Comparison of ENCODE assay signal across 25 mouse cellular contexts in genomic region chr4:131818926-131819325, GRCm38 (mm10). TPM values are rescaled to one million over a fixed set of nuclear protein-coding genes. Genes with fewer than 3 reads are reported as not detected.
DNase-seq lines count a peak whose midpoint lies in the region; ATAC-seq and TF ChIP-seq lines count a peak whose summit lies in the region.
"Had no signal": no experiment of that assay in that cellular context is flagged by ENCODE, and none has a peak within 500 bp of the region (broad histone marks: within the 10 kb centered on the region; RNA-seq: fewer than 3 reads in every experiment).

No protein-coding gene starts in this region.

- H3K27ac ChIP-seq in heart, embryonic 12.5 days (ENCODE audit: poor library complexity, severe bottlenecking) = no peak overlapping the region
- H3K27ac ChIP-seq in ES-Bruce4 (ENCODE audit: insufficient read depth, low read length) (no peak overlapping the region), ES-E14 (ENCODE audit: insufficient read depth, low read depth, low read length, poor library complexity, severe bottlenecking) (no peak overlapping the region; the same call in 1 of the 2 replicates)
- H3K27ac ChIP-seq in forebrain, embryonic 11.5 days (ENCODE audit: low read depth, low read length) = no peak overlapping the region
- H3K27ac ChIP-seq: embryonic facial prominence, embryonic 12.5 days; embryonic facial prominence, embryonic 15.5 days; forebrain, embryonic 12.5 days; forebrain, embryonic 15.5 days; heart, embryonic 15.5 days; hindbrain, embryonic 12.5 days; hindbrain, embryonic 15.5 days had no signal

- no peak for TF ChIP-seq POLR2A in ES-Bruce4 (IDR thresholded peaks at IDR 0.05; ENCODE audit: insufficient read depth, low read length)

- ATAC-seq in heart, embryonic 12.5 days (ENCODE audit: insufficient number of reproducible peaks, low FRiP score) = no peak
- no peak for ATAC-seq in forebrain, embryonic 11.5 days (replicated peaks; ENCODE audit: low FRiP score)
- ATAC-seq: CD4-positive, CD25-positive, alpha-beta regulatory T cell, adult 4 months; forebrain, embryonic 15.5 days; intestine, postnatal 0 days had no signal

- H3K4me1 ChIP-seq in heart, embryonic 12.5 days (replicated peaks) = peaks cover 4% of the 10 kb centered on the region; the same call in 1 of the 2 replicates
- H3K4me1 ChIP-seq in ES-Bruce4 (ENCODE audit: control insufficient read depth, insufficient read depth, low read length) (no peaks in the 10 kb centered on the region), ES-E14 (ENCODE audit: control insufficient read depth in 2 of 2, insufficient read depth in 2 of 2, low read length in 2 of 2, poor library complexity in 1 of 2) (peaks cover 0 to 13% of the 10 kb centered on the region in 2 experiments; a peak in 1 of 4 replicates)
- H3K4me1 ChIP-seq in forebrain, embryonic 11.5 days (replicated peaks; ENCODE audit: control insufficient read depth, insufficient read depth, low read length) = peaks cover 10% of the 10 kb centered on the region; the same call in 1 of the 2 replicates
- H3K4me1 ChIP-seq: heart, embryonic 15.5 days had no signal

- 35% methylated on average over 23 of the region's 23 CpGs for whole genome bisulfite sequencing in heart, embryonic 12.5 days
- 67% methylated on average over 23 of the region's 23 CpGs for WGBS in forebrain, embryonic 11.5 days

- H3K27me3 ChIP-seq in heart, embryonic 12.5 days (replicated peaks) = peaks cover 40% of the 10 kb centered on the region
- H3K27me3 ChIP-seq in ES-Bruce4 (ENCODE audit: control insufficient read depth, insufficient read depth, low read length, poor library complexity, severe bottlenecking) = no peaks in the 10 kb centered on the region
- no peaks in the 10 kb centered on the region for H3K27me3 ChIP-seq in forebrain, embryonic 11.5 days (ENCODE audit: control insufficient read depth, insufficient read depth, low read length)
- H3K27me3 ChIP-seq: embryonic facial prominence, embryonic 12.5 days; embryonic facial prominence, embryonic 15.5 days; forebrain, embryonic 15.5 days had no signal

- no peaks in the 10 kb centered on the region for H3K36me3 ChIP-seq in heart, embryonic 12.5 days
- H3K36me3 ChIP-seq in ES-Bruce4 (ENCODE audit: control insufficient read depth, insufficient read depth, low read length, poor library complexity, severe bottlenecking) = no peaks in the 10 kb centered on the region
- no peaks in the 10 kb centered on the region for H3K36me3 ChIP-seq in ES-E14 (ENCODE audit: control insufficient read depth, insufficient read depth, low read length, poor library complexity, severe bottlenecking)
- H3K36me3 ChIP-seq in forebrain, embryonic 11.5 days (ENCODE audit: control insufficient read depth, insufficient read depth, low read length) = no peaks in the 10 kb centered on the region
- H3K36me3 ChIP-seq: embryonic facial prominence, embryonic 15.5 days; heart, embryonic 15.5 days; hindbrain, embryonic 12.5 days; hindbrain, embryonic 15.5 days had no signal

- H3K4me3 ChIP-seq in heart, embryonic 12.5 days = no peak overlapping the region
- H3K4me3 ChIP-seq in ES-Bruce4 (ENCODE audit: low read depth, low read length) (peak overlapping the region; percentile 37), ES-E14 (ENCODE audit: insufficient read depth in 1 of 2, low read depth in 1 of 2, low read length in 2 of 2, poor library complexity in 1 of 2, severe bottlenecking in 1 of 2) (peak overlapping the region; percentile 54 to 58)
- H3K4me3 ChIP-seq in forebrain, embryonic 11.5 days (ENCODE audit: low read depth, low read length) = no peak overlapping the region
- H3K4me3 ChIP-seq: embryonic facial prominence, embryonic 12.5 days; embryonic facial prominence, embryonic 15.5 days; forebrain, embryonic 12.5 days; forebrain, embryonic 15.5 days; heart, embryonic 15.5 days; hindbrain, embryonic 12.5 days; hindbrain, embryonic 15.5 days had no signal

- intact Hi-C loops in heart, postnatal 25 days (cut with DNase I) = no loop called here

- no peak for TF ChIP-seq EP300 in ES-Bruce4 (IDR thresholded peaks at IDR 0.05; ENCODE audit: insufficient read depth, low read depth, low read length)

- in situ Hi-C loops in ES-E14 (cut with MboI; ENCODE audit: low sequenced_read_pairs in 2 of 2, unreplicated experiment in 2 of 2) = no loop called here

- DNase-seq in heart, postnatal 25 days (ENCODE audit: low spot score) = no peak
- no peak for DNase-seq in ES-E14 (ENCODE audit: low read depth, low spot score)
- DNase-seq in ZHBTc4 (ENCODE audit: low read depth, low spot score) = peak; percentile 60
- no peak for DNase-seq in forebrain, embryonic 11.5 days (ENCODE audit: low spot score)
- DNase-seq in gastrocnemius, adult 8-10 months (ENCODE audit: low spot score in 2 of 2) = no peak
- DNase-seq: adrenal gland, postnatal 14 days; cerebellum, adult 11 months; cerebellum, adult 2 months; cerebellum, adult 9-11 months; cerebellum, postnatal 25 days; gastrocnemius, postnatal 14 days; heart, adult 11 months; heart, postnatal 10 days; kidney, adult 2 months had no signal

- no peaks in the 10 kb centered on the region; the same call in 1 of the 2 replicates for H3K9me3 ChIP-seq in heart, embryonic 12.5 days (replicated peaks)
- no peaks in the 10 kb centered on the region for H3K9me3 ChIP-seq in ES-Bruce4 (replicated peaks; ENCODE audit: control insufficient read depth, insufficient read depth, low read length, poor library complexity, severe bottlenecking)
- H3K9me3 ChIP-seq in ES-E14 (ENCODE audit: control insufficient read depth, insufficient read depth, low read depth, low read length) = no peaks in the 10 kb centered on the region
- no peaks in the 10 kb centered on the region for H3K9me3 ChIP-seq in forebrain, embryonic 11.5 days (ENCODE audit: control insufficient read depth, low read length)
- H3K9me3 ChIP-seq: embryonic facial prominence, embryonic 12.5 days; embryonic facial prominence, embryonic 15.5 days; forebrain, embryonic 12.5 days; forebrain, embryonic 15.5 days; heart, embryonic 15.5 days; hindbrain, embryonic 12.5 days; hindbrain, embryonic 15.5 days had no signal

- H3K4me2 ChIP-seq in heart, embryonic 12.5 days = peak overlapping the region; percentile 31
- no peak overlapping the region for H3K4me2 ChIP-seq in forebrain, embryonic 11.5 days (ENCODE audit: low read depth, low read length, severe bottlenecking)
- H3K4me2 ChIP-seq: embryonic facial prominence, embryonic 12.5 days; embryonic facial prominence, embryonic 15.5 days; forebrain, embryonic 12.5 days; forebrain, embryonic 15.5 days; heart, embryonic 15.5 days; hindbrain, embryonic 12.5 days; hindbrain, embryonic 15.5 days had no signal

- no peak overlapping the region for H3K9ac ChIP-seq in heart, embryonic 12.5 days
- H3K9ac ChIP-seq in ES-Bruce4 (ENCODE audit: low read depth, poor library complexity, severe bottlenecking) (no peak overlapping the region), ES-E14 (ENCODE audit: insufficient read depth, low read depth, low read length, poor library complexity, severe bottlenecking) (peak overlapping the region; percentile 42)
- H3K9ac ChIP-seq in forebrain, embryonic 11.5 days (ENCODE audit: low read length) = no peak overlapping the region
- H3K9ac ChIP-seq: embryonic facial prominence, embryonic 12.5 days; embryonic facial prominence, embryonic 15.5 days; forebrain, embryonic 12.5 days; forebrain, embryonic 15.5 days; heart, embryonic 15.5 days; hindbrain, embryonic 12.5 days; hindbrain, embryonic 15.5 days had no signal

- no peak for TF ChIP-seq CTCF in ES-Bruce4 (IDR thresholded peaks at IDR 0.05; ENCODE audit: low read depth, low read length)

TF ChIP-seq in ES-E14, 5 proteins besides CTCF, POLR2A, EP300 and RAD21:
- no peak for TF ChIP-seq MAFK (IDR thresholded peaks at IDR 0.05; ENCODE audit: insufficient read depth, low read depth, low read length)
- no peak for TF ChIP-seq HCFC1 (IDR thresholded peaks at IDR 0.05; ENCODE audit: borderline replicate concordance, insufficient read depth, low read length)
- TF ChIP-seq ZC3H11A (IDR thresholded peaks at IDR 0.05; ENCODE audit: borderline replicate concordance, low read depth, low read length) = no peak
- no peak for TF ChIP-seq CHD2 (IDR thresholded peaks at IDR 0.05; ENCODE audit: low read depth, low read length)
- no peak for TF ChIP-seq ZNF384 (IDR thresholded peaks at IDR 0.05; ENCODE audit: low read depth, low read length)
TF ChIP-seq in ES-E14: peak in this region for 0.

RNA-seq across cellular contexts. Expression of gene Ptpru, which starts 19.2 kb away (rescaled TPM):
- polyA plus RNA-seq in heart, embryonic 12.5 days (2016; fragmentation: Nextera tagmentation; extraction: Ambion mirVana) = 1.8 and 2.5 TPM in 2 replicates
- 1 to 10 TPM; 2.8 to 7.4 TPM for total RNA-seq in heart, postnatal 25 days (2021)
- polyA plus RNA-seq in ES-Bruce4 (2011; ENCODE audit: insufficient read depth, insufficient read length, low read depth, missing spikeins) = 12.1 and 12.8 TPM in 2 replicates
- total RNA-seq in ES-E14 (2012; rRNA removed) = 11.2 and 16.7 TPM in 2 replicates
- polyA plus RNA-seq in forebrain, embryonic 11.5 days (2014; fragmentation: Nextera tagmentation; extraction: Ambion mirVana) = 40.7 and 44.3 TPM in 2 replicates
- 1 to 10 TPM in 2 of 4 experiments, under 1 TPM in 2; 0.39 to 1.3 (median 0.98) TPM for total RNA-seq in gastrocnemius, adult 8-10 months (2022)
- polyA plus RNA-seq: CD4-positive, CD25-positive, alpha-beta regulatory T cell, adult 4 months had no signal

RNA-seq across cellular contexts. Expression of gene Mecr, which starts 24.3 kb away (rescaled TPM):
- 33.9 and 35.7 TPM in 2 replicates for polyA plus RNA-seq in heart, embryonic 12.5 days (2016; fragmentation: Nextera tagmentation; extraction: Ambion mirVana)
- total RNA-seq in heart, postnatal 25 days (2021) = 10 to 100 TPM; 25.5 to 26.5 TPM
- 15.6 and 17.9 TPM in 2 replicates for polyA plus RNA-seq in ES-Bruce4 (2011; ENCODE audit: insufficient read depth, insufficient read length, low read depth, missing spikeins)
- total RNA-seq in ES-E14 (2012; rRNA removed) = 31.2 and 34.2 TPM in 2 replicates
- 50.1 and 51.7 TPM in 2 replicates for polyA plus RNA-seq in forebrain, embryonic 11.5 days (2014; fragmentation: Nextera tagmentation; extraction: Ambion mirVana)
- 10 to 100 TPM; 22.8 to 27.8 (median 25.1) TPM for total RNA-seq in gastrocnemius, adult 8-10 months (2022)

RNA-seq across cellular contexts. Expression of gene Srsf4, which starts 54.5 kb away (rescaled TPM):
- 86.1 and 87.1 TPM in 2 replicates for polyA plus RNA-seq in heart, embryonic 12.5 days (2016; fragmentation: Nextera tagmentation; extraction: Ambion mirVana)
- total RNA-seq in heart, postnatal 25 days (2021) = 10 to 100 TPM; 32.8 to 38.4 TPM
- polyA plus RNA-seq in ES-Bruce4 (2011; ENCODE audit: insufficient read depth, insufficient read length, low read depth, missing spikeins) = 71.4 and 74.5 TPM in 2 replicates
- 45.3 and 45.6 TPM in 2 replicates for total RNA-seq in ES-E14 (2012; rRNA removed)
- polyA plus RNA-seq in forebrain, embryonic 11.5 days (2014; fragmentation: Nextera tagmentation; extraction: Ambion mirVana) = 191 TPM in 2 replicates
- total RNA-seq in gastrocnemius, adult 8-10 months (2022) = 10 to 100 TPM; 23.6 to 31.8 (median 26.0) TPM

Comparison
In these comparisons a context has a peak if more than half of its experiments do, and no peak if none do; other contexts are left out.
1. H3K4me3 ChIP-seq: peak in ES-Bruce4 (single experiment) and ES-E14 (2 of 2); none in heart, embryonic 12.5 days (single experiment) and forebrain, embryonic 11.5 days (single experiment).